Mouse (Mus musculus) olfactory bulb, adult 2 months (tissue): Measurements from ENCODE around the gene 1110008L16Rik.

Experiments
- CTCF ChIP-seq: fragments of 200-500 bp; IDR thresholded peaks from 2 replicates; pipeline ENCODE4 v1.5.1; 2012; ENCODE audit warnings: low read depth, mild to moderate bottlenecking, low read length, moderate library complexity; ENCODE audit not compliant: insufficient read depth
- POLR2A ChIP-seq: fragments of 200-500 bp; IDR thresholded peaks from 2 replicates; pipeline ENCODE4 v1.6.1; 2012; ENCODE audit warnings: mild to moderate bottlenecking, low read depth, low read length, moderate library complexity; ENCODE audit not compliant: insufficient read depth

- TF ChIP-seq CTCF (no peak), POLR2A (no peak)
Measured at GRCm38 (mm10) chr12:55392733-55393577, 93.6 kb downstream of the 1110008L16Rik start.
